Mouse (Mus musculus) left cerebral cortex, postnatal 4 days (tissue): Measurements from ENCODE around the gene Eml3. TPM values are rescaled to one million over a fixed set of nuclear protein-coding genes. Genes with fewer than 3 reads are reported as not detected.
A peak's percentile ranks its signal among the peaks of the same experiment; 100 is the strongest.

Experiments
- DNase-seq: peaks from one replicate; pipeline ENCODE4 v3.0.0-alpha.2; 2022
- intact Hi-C: fragments of 180-260 bp; cut with DNase I; formaldehyde crosslinking; loops from one replicate; pipeline ENCODE4 v1.15.1; 2025
- microRNA-seq: library from miRNA; unstranded; fragments of <30 nt; microRNA quantifications from one replicate; pipeline ENCODE4 v1.2.0, GENCODE M21; 2022
- total RNA-seq, 2 experiments: library from RNA; stranded (reverse); gene quantifications; 2 replicates each; pipeline ENCODE4 v1.2.3; 2021

Gene Eml3
- total RNA-seq, 2 experiments from 2014 or later = 9.4 to 11.6 TPM

- intact Hi-C loops = loop anchor here (5.0 kb wide), 1 partner anchor 125 kb away; no protein-coding TSS in a partner anchor
- DNase-seq = no peak
Observed at GRCm38 (mm10) chr19:8982303-8983149, 53.2 kb downstream of the Eml3 start.

- no peak for DNase-seq
- intact Hi-C loops = loop anchor here (5.0 kb wide), 1 partner anchor 124 kb away; no protein-coding TSS in a partner anchor
Observed at GRCm38 (mm10) chr19:8983150-8983650, 53.8 kb downstream of the Eml3 start.

GRCm38 (mm10) chr19:8984255-8984868, 55.0 kb downstream of the Eml3 start:
- intact Hi-C loops = loop anchor here (5.0 kb wide), 1 partner anchor 123 kb away; no protein-coding TSS in a partner anchor
- peak; percentile 78 for DNase-seq

- intact Hi-C loops = no loop called here
- no peak for DNase-seq
Observed at GRCm38 (mm10) chr19:8985891-8986290, 56.5 kb downstream of the Eml3 start.

- intact Hi-C loops = no loop called here
- no peak for DNase-seq
Observed at GRCm38 (mm10) chr19:8987816-8988215, 58.5 kb downstream of the Eml3 start.

- intact Hi-C loops = no loop called here
- DNase-seq = no peak
Observed at GRCm38 (mm10) chr19:8988346-8989065, 59.2 kb downstream of the Eml3 start.

- intact Hi-C loops = no loop called here
- DNase-seq = peak; percentile 30
Observed at GRCm38 (mm10) chr19:8989066-8989566, 59.8 kb downstream of the Eml3 start, which contains the start of gene Ahnak. Gene Ahnak, plus strand, starts transcription at chr19:8989284.

- DNase-seq = peak; percentile 57
- intact Hi-C loops = no loop called here
Observed at GRCm38 (mm10) chr19:8989567-8990431, 60.4 kb downstream of the Eml3 start.

- intact Hi-C loops = no loop called here
- no peak for DNase-seq
Observed at GRCm38 (mm10) chr19:8990432-8991102, 61.2 kb downstream of the Eml3 start.

Small RNA genes within 50 kb of the gene (microRNA-seq; reads per million reads assigned to microRNA genes)
- not detected for gene Mir5136

Other genes starting within 250 kb of the Eml3 start
- 100 to 1,000 TPM; 166 to 179 TPM for gene Slc3a2, start 206.2 kb upstream of the Eml3 start, total RNA-seq
- 10 to 100 TPM; 55.9 to 56.5 TPM for gene Wdr74, start 193.7 kb upstream of the Eml3 start, total RNA-seq
- 1 to 10 TPM; 2.7 to 2.8 TPM for gene 1700092M07Rik, start 188.8 kb upstream of the Eml3 start, total RNA-seq
- gene Stx5a, start 188.1 kb upstream of the Eml3 start, total RNA-seq = 10 to 100 TPM; 70.8 to 77.5 TPM
- 100 to 1,000 TPM; 105 to 110 TPM for gene Nxf1, start 172.5 kb upstream of the Eml3 start, total RNA-seq
- 100 to 1,000 TPM in 1 of 2 experiments, 10 to 100 TPM in 1; 96.5 to 102 TPM for gene Tmem223, start 158.6 kb upstream of the Eml3 start, total RNA-seq
- gene Tmem179b, start 155.1 kb upstream of the Eml3 start, total RNA-seq = 1 to 10 TPM; 8.2 to 9.2 TPM
- gene Taf6l, start 143.1 kb upstream of the Eml3 start, total RNA-seq = 10 to 100 TPM; 24.9 to 29.4 TPM
- gene Polr2g, start 131.0 kb upstream of the Eml3 start, total RNA-seq = 10 to 100 TPM; 87.2 to 92.3 TPM
- gene Zbtb3, start 127.0 kb upstream of the Eml3 start, total RNA-seq = 1 to 10 TPM; 5.1 to 6.8 TPM
- gene Ttc9c, start 110.2 kb upstream of the Eml3 start, total RNA-seq = 10 to 100 TPM; 46.0 to 47.2 TPM
- gene Hnrnpul2, start 109.5 kb upstream of the Eml3 start, total RNA-seq = 100 to 1,000 TPM; 108 to 116 TPM
- gene AC129217.1, start 99.8 kb upstream of the Eml3 start, total RNA-seq = not detected
- 10 to 100 TPM; 76.9 to 78.4 TPM for gene Bscl2, start 92.1 kb upstream of the Eml3 start, total RNA-seq
- 100 to 1,000 TPM; 275 to 279 TPM for gene Gng3, start 90.4 kb upstream of the Eml3 start, total RNA-seq
- gene Lrrn4cl, start 78.8 kb upstream of the Eml3 start, total RNA-seq = under 1 TPM; 0.76 to 0.93 TPM
- gene Ubxn1, start 58.1 kb upstream of the Eml3 start, total RNA-seq = 100 to 1,000 TPM; 109 to 122 TPM
- gene Uqcc3, start 48.6 kb upstream of the Eml3 start, total RNA-seq = 10 to 100 TPM; 22.3 to 25.7 TPM
- gene Lbhd1, start 45.8 kb upstream of the Eml3 start, total RNA-seq = 1 to 10 TPM; 4.6 to 8.6 TPM
- gene Gm49403, start 45.6 kb upstream of the Eml3 start, total RNA-seq = not detected
- gene 1810009A15Rik, start 40.7 kb upstream of the Eml3 start, total RNA-seq = 10 to 100 TPM; 16.4 to 21.4 TPM
- gene Gm49416, start 40.6 kb upstream of the Eml3 start, total RNA-seq = 1 to 10 TPM; 4.2 to 5.8 TPM
- gene Ints5, start 36.5 kb upstream of the Eml3 start, total RNA-seq = 10 to 100 TPM; 25.3 to 25.6 TPM
- 100 to 1,000 TPM; 102 to 110 TPM for gene Ganab, start 31.5 kb upstream of the Eml3 start, total RNA-seq
- gene B3gat3, start 9.2 kb upstream of the Eml3 start, total RNA-seq = 100 to 1,000 TPM; 109 to 115 TPM
- 1 to 10 TPM; 1.4 to 1.7 TPM for gene Rom1, start 196 bp upstream of the Eml3 start, total RNA-seq
- 10 to 100 TPM; 75.4 to 79.6 TPM for gene Mta2, start 12.3 kb downstream of the Eml3 start, total RNA-seq
- gene Tut1, start 24.3 kb downstream of the Eml3 start, total RNA-seq = 10 to 100 TPM; 17.5 to 20.0 TPM
- 100 to 1,000 TPM; 385 to 398 TPM for gene Eef1g, start 37.5 kb downstream of the Eml3 start, total RNA-seq
- 10 to 100 TPM; 14.0 to 18.5 TPM for gene Ahnak, start 59.7 kb downstream of the Eml3 start, total RNA-seq
- gene Scgb1a1, start 158.4 kb downstream of the Eml3 start, total RNA-seq = under 1 TPM in 1 of 2 experiments, not detected in 1; 0.94 TPM
- gene Asrgl1, start 206.1 kb downstream of the Eml3 start, total RNA-seq = 10 to 100 TPM; 50.1 to 53.3 TPM